Mouse (Mus musculus): ENCODE data around the gene Rasa3. TPM values are rescaled to one million over a fixed set of nuclear protein-coding genes. Genes with fewer than 3 reads are reported as not detected.

Rasa3 gene
- polyA plus RNA-seq, 1 experiment = 67.0 TPM

GRCm38 (mm10) chr8:13602621-13603020, 74.8 kb downstream of the Rasa3 start:
- Histone ChIP-seq H3K27me3 (ENCODE audit: control insufficient read depth, insufficient read depth, insufficient read length) (no peaks in the 10 kb centered on the region), H3K79me3 (ENCODE audit: low read depth) (no peaks in the 10 kb centered on the region), H3K4me3 (ENCODE audit: insufficient read depth, poor library complexity, severe bottlenecking) (no peak overlapping the region), H3ac (ENCODE audit: control insufficient read depth, insufficient read length, low read depth) (no peak overlapping the region), H3K79me2 (ENCODE audit: control insufficient read depth, insufficient read depth) (no peaks in the 10 kb centered on the region), H3K36me3 (ENCODE audit: control insufficient read depth, insufficient read depth) (peaks cover 71% of the 10 kb centered on the region)
- TF ChIP-seq CTCF (IDR thresholded peaks at IDR 0.05; ENCODE audit: control insufficient read depth, insufficient read depth, insufficient read length) (peak; percentile 48), MYOD1 (IDR thresholded peaks at IDR 0.05; ENCODE audit: control insufficient read depth, insufficient read length, low read depth) (no peak), MYOG (IDR thresholded peaks at IDR 0.05; ENCODE audit: control insufficient read depth, extremely low read depth, insufficient read length) (no peak), CEBPB (IDR thresholded peaks at IDR 0.05; ENCODE audit: low read depth) (no peak), MAX (IDR thresholded peaks at IDR 0.05) (no peak), FOSL1 (IDR thresholded peaks at IDR 0.05; ENCODE audit: insufficient read depth, low read length, poor library complexity, severe bottlenecking) (no peak), USF1 (IDR thresholded peaks at IDR 0.05; ENCODE audit: low read depth) (peak; percentile 38)

GRCm38 (mm10) chr8:13601166-13601565, 76.2 kb downstream of the Rasa3 start:
- TF ChIP-seq FOSL1 (IDR thresholded peaks at IDR 0.05; ENCODE audit: insufficient read depth, low read length, poor library complexity, severe bottlenecking) (no peak), MAX (IDR thresholded peaks at IDR 0.05) (no peak), USF1 (IDR thresholded peaks at IDR 0.05; ENCODE audit: low read depth) (no peak), CEBPB (IDR thresholded peaks at IDR 0.05; ENCODE audit: low read depth) (no peak), CTCF (IDR thresholded peaks at IDR 0.05; ENCODE audit: control insufficient read depth, insufficient read depth, insufficient read length) (no peak), MYOG (IDR thresholded peaks at IDR 0.05; ENCODE audit: control insufficient read depth, extremely low read depth, insufficient read length) (no peak)
- no peaks in the 10 kb centered on the region for H3K79me3 ChIP-seq (ENCODE audit: low read depth)
- H3K79me2 ChIP-seq (ENCODE audit: control insufficient read depth, insufficient read depth) = no peaks in the 10 kb centered on the region
- H3K27me3 ChIP-seq (ENCODE audit: control insufficient read depth, insufficient read depth, insufficient read length) = no peaks in the 10 kb centered on the region
- no peak overlapping the region for H3ac ChIP-seq (ENCODE audit: control insufficient read depth, insufficient read length, low read depth)
- H3K36me3 ChIP-seq (ENCODE audit: control insufficient read depth, insufficient read depth) = peaks cover 84% of the 10 kb centered on the region
- no peak overlapping the region for H3K4me3 ChIP-seq (ENCODE audit: insufficient read depth, poor library complexity, severe bottlenecking)

- peaks cover 84% of the 10 kb centered on the region for H3K36me3 ChIP-seq (ENCODE audit: control insufficient read depth, insufficient read depth)
- no peaks in the 10 kb centered on the region for H3K27me3 ChIP-seq (ENCODE audit: control insufficient read depth, insufficient read depth, insufficient read length)
- no peaks in the 10 kb centered on the region for H3K79me3 ChIP-seq (ENCODE audit: low read depth)
- no peak overlapping the region for H3ac ChIP-seq (ENCODE audit: control insufficient read depth, insufficient read length, low read depth)
- H3K4me3 ChIP-seq (ENCODE audit: insufficient read depth, poor library complexity, severe bottlenecking) = no peak overlapping the region
- no peak for TF ChIP-seq MYOD1 (IDR thresholded peaks at IDR 0.05; ENCODE audit: control insufficient read depth, insufficient read length, low read depth)
- no peak for TF ChIP-seq CTCF (IDR thresholded peaks at IDR 0.05; ENCODE audit: control insufficient read depth, insufficient read depth, insufficient read length)
- H3K79me2 ChIP-seq (ENCODE audit: control insufficient read depth, insufficient read depth) = no peaks in the 10 kb centered on the region
Observed at GRCm38 (mm10) chr8:13600716-13601115, 76.7 kb downstream of the Rasa3 start.

GRCm38 (mm10) chr8:13600204-13600603, 77.2 kb downstream of the Rasa3 start:
- no peak overlapping the region for H3ac ChIP-seq (ENCODE audit: control insufficient read depth, insufficient read length, low read depth)
- H3K79me2 ChIP-seq (ENCODE audit: control insufficient read depth, insufficient read depth) = no peaks in the 10 kb centered on the region
- H3K79me3 ChIP-seq (ENCODE audit: low read depth) = no peaks in the 10 kb centered on the region
- TF ChIP-seq USF1 (IDR thresholded peaks at IDR 0.05; ENCODE audit: low read depth) = no peak
- no peak for TF ChIP-seq CEBPB (IDR thresholded peaks at IDR 0.05; ENCODE audit: low read depth)
- no peak for TF ChIP-seq CTCF (IDR thresholded peaks at IDR 0.05; ENCODE audit: control insufficient read depth, insufficient read depth, insufficient read length)
- no peak for TF ChIP-seq FOSL1 (IDR thresholded peaks at IDR 0.05; ENCODE audit: insufficient read depth, low read length, poor library complexity, severe bottlenecking)
- TF ChIP-seq MYOG (IDR thresholded peaks at IDR 0.05; ENCODE audit: control insufficient read depth, extremely low read depth, insufficient read length) = no peak
- no peak for TF ChIP-seq MYOD1 (IDR thresholded peaks at IDR 0.05; ENCODE audit: control insufficient read depth, insufficient read length, low read depth)
- no peak for TF ChIP-seq MAX (IDR thresholded peaks at IDR 0.05)
- no peak overlapping the region for H3K4me3 ChIP-seq (ENCODE audit: insufficient read depth, poor library complexity, severe bottlenecking)
- peaks cover 80% of the 10 kb centered on the region for H3K36me3 ChIP-seq (ENCODE audit: control insufficient read depth, insufficient read depth)
- H3K27me3 ChIP-seq (ENCODE audit: control insufficient read depth, insufficient read depth, insufficient read length) = no peaks in the 10 kb centered on the region

GRCm38 (mm10) chr8:13597777-13598176, 79.6 kb downstream of the Rasa3 start:
- Histone ChIP-seq H3ac (ENCODE audit: control insufficient read depth, insufficient read length, low read depth) (no peak overlapping the region), H3K79me3 (ENCODE audit: low read depth) (no peaks in the 10 kb centered on the region), H3K79me2 (ENCODE audit: control insufficient read depth, insufficient read depth) (no peaks in the 10 kb centered on the region), H3K27me3 (ENCODE audit: control insufficient read depth, insufficient read depth, insufficient read length) (no peaks in the 10 kb centered on the region), H3K4me3 (ENCODE audit: insufficient read depth, poor library complexity, severe bottlenecking) (no peak overlapping the region), H3K36me3 (ENCODE audit: control insufficient read depth, insufficient read depth) (peaks cover 76% of the 10 kb centered on the region)
- TF ChIP-seq MYOG (IDR thresholded peaks at IDR 0.05; ENCODE audit: control insufficient read depth, extremely low read depth, insufficient read length) (no peak), MYOD1 (IDR thresholded peaks at IDR 0.05; ENCODE audit: control insufficient read depth, insufficient read length, low read depth) (no peak), MAX (IDR thresholded peaks at IDR 0.05) (no peak), FOSL1 (IDR thresholded peaks at IDR 0.05; ENCODE audit: insufficient read depth, low read length, poor library complexity, severe bottlenecking) (no peak), CEBPB (IDR thresholded peaks at IDR 0.05; ENCODE audit: low read depth) (no peak), USF1 (IDR thresholded peaks at IDR 0.05; ENCODE audit: low read depth) (no peak), CTCF (IDR thresholded peaks at IDR 0.05; ENCODE audit: control insufficient read depth, insufficient read depth, insufficient read length) (no peak)

GRCm38 (mm10) chr8:13595861-13596260, 81.5 kb downstream of the Rasa3 start:
- TF ChIP-seq CTCF (IDR thresholded peaks at IDR 0.05; ENCODE audit: control insufficient read depth, insufficient read depth, insufficient read length) (no peak), MAX (IDR thresholded peaks at IDR 0.05) (no peak), FOSL1 (IDR thresholded peaks at IDR 0.05; ENCODE audit: insufficient read depth, low read length, poor library complexity, severe bottlenecking) (no peak), USF1 (IDR thresholded peaks at IDR 0.05; ENCODE audit: low read depth) (no peak), MYOG (IDR thresholded peaks at IDR 0.05; ENCODE audit: control insufficient read depth, extremely low read depth, insufficient read length) (no peak), CEBPB (IDR thresholded peaks at IDR 0.05; ENCODE audit: low read depth) (no peak), MYOD1 (IDR thresholded peaks at IDR 0.05; ENCODE audit: control insufficient read depth, insufficient read length, low read depth) (no peak)

More at GRCm38 (mm10) chr8:13595861-13596260, 81.5 kb downstream of the Rasa3 start:
- no peaks in the 10 kb centered on the region for H3K27me3 ChIP-seq (ENCODE audit: control insufficient read depth, insufficient read depth, insufficient read length)
- no peaks in the 10 kb centered on the region for H3K79me3 ChIP-seq (ENCODE audit: low read depth)
- H3K4me3 ChIP-seq (ENCODE audit: insufficient read depth, poor library complexity, severe bottlenecking) = no peak overlapping the region
- H3ac ChIP-seq (ENCODE audit: control insufficient read depth, insufficient read length, low read depth) = no peak overlapping the region
- H3K36me3 ChIP-seq (ENCODE audit: control insufficient read depth, insufficient read depth) = peaks cover 80% of the 10 kb centered on the region
- no peaks in the 10 kb centered on the region for H3K79me2 ChIP-seq (ENCODE audit: control insufficient read depth, insufficient read depth)
